Mouse (Mus musculus): Measurements from ENCODE around the gene Trpm3. TPM values are rescaled to one million over a fixed set of nuclear protein-coding genes. Genes with fewer than 3 reads are reported as not detected.

The Trpm3 gene
- polyA plus RNA-seq, 1 experiment from 2014 or later = 0.91 TPM

GRCm38 (mm10) chr19:22973727-22974126, 834.9 kb downstream of the Trpm3 start:
- no peak overlapping the region for H3K27ac ChIP-seq (ENCODE audit: low read length)
- 79% methylated on average over 5 of the region's 5 CpGs for WGBS
- H3K4me3 ChIP-seq (ENCODE audit: low read length) = no peak overlapping the region
- no peak overlapping the region for H3K4me2 ChIP-seq (ENCODE audit: low read depth, low read length)
- no peaks in the 10 kb centered on the region for H3K4me1 ChIP-seq (ENCODE audit: control insufficient read depth, insufficient read depth, low read length)
- no peak overlapping the region for H3K9ac ChIP-seq (ENCODE audit: low read length)
- H3K27me3 ChIP-seq (ENCODE audit: control insufficient read depth, insufficient read depth, low read length) = no peaks in the 10 kb centered on the region
- H3K36me3 ChIP-seq (ENCODE audit: control insufficient read depth, insufficient read depth) = no peaks in the 10 kb centered on the region
- no peaks in the 10 kb centered on the region for H3K9me3 ChIP-seq (replicated peaks; ENCODE audit: control insufficient read depth, low read length)
- ATAC-seq (replicated peaks; ENCODE audit: extremely low read depth, insufficient read depth, low FRiP score) = no peak

DNA sequence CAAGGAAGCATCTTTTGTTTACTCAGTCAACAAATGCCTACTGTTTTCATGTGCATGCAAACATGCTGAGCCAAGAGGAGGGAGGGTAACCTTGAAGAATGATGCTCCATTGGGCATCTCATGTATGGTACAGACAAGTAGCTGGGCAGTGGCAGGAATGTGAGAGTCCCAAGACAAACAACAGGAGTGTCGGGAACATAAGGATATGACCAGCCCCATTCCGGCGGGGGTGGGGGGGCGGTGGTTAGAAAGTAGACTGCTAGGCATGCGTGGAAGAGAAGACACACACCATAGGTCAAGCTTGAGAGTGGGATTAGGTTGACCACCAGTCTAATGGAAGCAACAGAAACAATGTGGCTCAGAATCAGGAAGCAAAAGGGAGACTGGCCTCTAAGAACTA, 837.0 kb downstream of the Trpm3 start:
- H3K9ac ChIP-seq (ENCODE audit: low read length) = no peak overlapping the region
- H3K27me3 ChIP-seq (ENCODE audit: control insufficient read depth, insufficient read depth, low read length) = no peaks in the 10 kb centered on the region
- no peak overlapping the region for H3K4me3 ChIP-seq (ENCODE audit: low read length)
- no peak overlapping the region for H3K27ac ChIP-seq (ENCODE audit: low read length)
- ATAC-seq (replicated peaks; ENCODE audit: extremely low read depth, insufficient read depth, low FRiP score) = no peak
- no peaks in the 10 kb centered on the region for H3K9me3 ChIP-seq (replicated peaks; ENCODE audit: control insufficient read depth, low read length)
- H3K36me3 ChIP-seq (ENCODE audit: control insufficient read depth, insufficient read depth) = no peaks in the 10 kb centered on the region
- H3K4me1 ChIP-seq (ENCODE audit: control insufficient read depth, insufficient read depth, low read length) = no peaks in the 10 kb centered on the region
- 86% methylated on average over 5 of the region's 5 CpGs for WGBS
- H3K4me2 ChIP-seq (ENCODE audit: low read depth, low read length) = no peak overlapping the region

DNA sequence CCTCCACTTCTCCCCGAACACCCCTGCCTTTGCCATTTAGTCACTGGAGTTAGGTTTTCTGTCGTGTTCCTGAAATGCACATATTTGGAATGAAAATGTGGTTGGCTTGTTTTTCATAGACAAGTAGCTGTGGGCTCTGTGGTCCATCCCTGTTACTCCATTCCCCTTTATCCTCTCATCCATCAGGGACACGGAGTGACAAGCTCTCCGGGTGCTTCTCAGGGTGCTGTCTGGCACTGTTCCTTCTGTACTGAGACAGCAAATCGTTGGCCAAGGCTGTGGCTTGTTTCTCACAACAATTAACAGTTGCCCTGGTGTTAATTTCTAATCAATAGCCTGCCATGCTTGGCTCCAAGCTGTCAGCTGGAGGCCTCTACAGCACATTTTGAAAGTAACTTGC, 838.7 kb downstream of the Trpm3 start:
- Histone ChIP-seq H3K4me1 (ENCODE audit: control insufficient read depth, insufficient read depth, low read length) (no peaks in the 10 kb centered on the region), H3K9ac (ENCODE audit: low read length) (no peak overlapping the region), H3K27ac (ENCODE audit: low read length) (no peak overlapping the region), H3K36me3 (ENCODE audit: control insufficient read depth, insufficient read depth) (no peaks in the 10 kb centered on the region), H3K9me3 (replicated peaks; ENCODE audit: control insufficient read depth, low read length) (no peaks in the 10 kb centered on the region), H3K4me3 (ENCODE audit: low read length) (no peak overlapping the region), H3K4me2 (ENCODE audit: low read depth, low read length) (no peak overlapping the region), H3K27me3 (ENCODE audit: control insufficient read depth, insufficient read depth, low read length) (no peaks in the 10 kb centered on the region)
- 48% methylated on average over 5 of the region's 5 CpGs for WGBS
- ATAC-seq (replicated peaks; ENCODE audit: extremely low read depth, insufficient read depth, low FRiP score) = no peak

DNA sequence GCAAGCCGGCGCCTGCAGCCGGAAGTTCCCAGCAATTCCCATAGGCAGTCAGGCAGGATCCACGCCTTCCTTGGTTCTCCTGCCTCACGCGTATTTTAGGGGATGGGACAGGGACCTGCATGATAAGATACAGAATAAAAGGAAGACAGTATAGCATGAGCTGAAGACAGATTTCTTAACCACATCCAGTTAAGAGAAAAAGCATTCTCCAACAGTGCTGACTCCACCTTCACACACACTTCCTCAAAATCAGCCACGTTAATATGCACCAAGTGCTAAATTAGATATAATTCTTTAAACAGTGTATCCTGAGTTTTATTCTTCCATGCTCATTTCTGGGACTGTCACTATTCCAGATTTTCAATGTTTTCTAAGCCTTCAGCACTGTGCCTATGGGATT, 839.9 kb downstream of the Trpm3 start:
- no peaks in the 10 kb centered on the region for H3K27me3 ChIP-seq (ENCODE audit: control insufficient read depth, insufficient read depth, low read length)
- H3K4me2 ChIP-seq (ENCODE audit: low read depth, low read length) = no peak overlapping the region
- H3K4me3 ChIP-seq (ENCODE audit: low read length) = no peak overlapping the region
- H3K9me3 ChIP-seq (replicated peaks; ENCODE audit: control insufficient read depth, low read length) = no peaks in the 10 kb centered on the region
- H3K36me3 ChIP-seq (ENCODE audit: control insufficient read depth, insufficient read depth) = no peaks in the 10 kb centered on the region
- H3K9ac ChIP-seq (ENCODE audit: low read length) = no peak overlapping the region
- ATAC-seq (replicated peaks; ENCODE audit: extremely low read depth, insufficient read depth, low FRiP score) = no peak
- no peak overlapping the region for H3K27ac ChIP-seq (ENCODE audit: low read length)
- 86% methylated on average over 7 of the region's 7 CpGs for WGBS
- H3K4me1 ChIP-seq (ENCODE audit: control insufficient read depth, insufficient read depth, low read length) = no peaks in the 10 kb centered on the region

GRCm38 (mm10) chr19:22979191-22979590, 840.3 kb downstream of the Trpm3 start:
- 60% methylated on average over 1 of the region's 1 CpGs for WGBS

GRCm38 (mm10) chr19:22987914-22988313, 849.1 kb downstream of the Trpm3 start:
- no peak overlapping the region for H3K27ac ChIP-seq (ENCODE audit: low read length)
- H3K9ac ChIP-seq (ENCODE audit: low read length) = no peak overlapping the region
- no peaks in the 10 kb centered on the region for H3K36me3 ChIP-seq (ENCODE audit: control insufficient read depth, insufficient read depth)
- no peak overlapping the region for H3K4me2 ChIP-seq (ENCODE audit: low read depth, low read length)
- no peak overlapping the region for H3K4me3 ChIP-seq (ENCODE audit: low read length)
- WGBS = 89% methylated on average over 12 of the region's 12 CpGs
- no peaks in the 10 kb centered on the region for H3K9me3 ChIP-seq (replicated peaks; ENCODE audit: control insufficient read depth, low read length)
- no peaks in the 10 kb centered on the region for H3K27me3 ChIP-seq (ENCODE audit: control insufficient read depth, insufficient read depth, low read length)
- ATAC-seq (replicated peaks; ENCODE audit: extremely low read depth, insufficient read depth, low FRiP score) = no peak
- H3K4me1 ChIP-seq (ENCODE audit: control insufficient read depth, insufficient read depth, low read length) = no peaks in the 10 kb centered on the region

More at GRCm38 (mm10) chr19:22979191-22979590, 840.3 kb downstream of the Trpm3 start:
- Histone ChIP-seq H3K27me3 (ENCODE audit: control insufficient read depth, insufficient read depth, low read length) (no peaks in the 10 kb centered on the region), H3K4me1 (ENCODE audit: control insufficient read depth, insufficient read depth, low read length) (no peaks in the 10 kb centered on the region), H3K27ac (ENCODE audit: low read length) (no peak overlapping the region), H3K9me3 (replicated peaks; ENCODE audit: control insufficient read depth, low read length) (no peaks in the 10 kb centered on the region), H3K36me3 (ENCODE audit: control insufficient read depth, insufficient read depth) (no peaks in the 10 kb centered on the region), H3K4me3 (ENCODE audit: low read length) (no peak overlapping the region), H3K4me2 (ENCODE audit: low read depth, low read length) (no peak overlapping the region), H3K9ac (ENCODE audit: low read length) (no peak overlapping the region)
- ATAC-seq (replicated peaks; ENCODE audit: extremely low read depth, insufficient read depth, low FRiP score) = no peak

DNA sequence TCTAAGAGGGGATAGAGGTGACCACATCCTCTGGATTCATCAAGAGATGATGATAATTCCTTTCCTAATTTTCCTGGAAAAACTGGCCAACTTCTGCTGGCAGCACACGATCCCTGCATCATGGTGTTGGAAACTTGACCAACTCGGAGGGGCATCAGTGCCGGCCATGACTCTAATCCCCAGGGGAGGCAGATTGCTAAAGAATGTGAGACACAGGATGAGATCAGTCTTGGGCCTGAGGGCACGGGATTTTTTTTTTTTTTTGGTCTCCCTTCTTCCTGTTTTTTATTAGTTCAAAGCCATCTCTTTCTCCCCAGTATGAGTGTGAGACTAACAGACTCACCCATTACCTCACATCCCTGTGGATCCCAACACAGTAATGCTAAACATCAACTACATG, 855.1 kb downstream of the Trpm3 start:
- no peak overlapping the region for H3K4me2 ChIP-seq (ENCODE audit: low read depth, low read length)
- ATAC-seq (replicated peaks; ENCODE audit: extremely low read depth, insufficient read depth, low FRiP score) = no peak
- no peak overlapping the region for H3K27ac ChIP-seq (ENCODE audit: low read length)
- H3K9ac ChIP-seq (ENCODE audit: low read length) = no peak overlapping the region
- H3K4me3 ChIP-seq (ENCODE audit: low read length) = no peak overlapping the region
- no peaks in the 10 kb centered on the region for H3K4me1 ChIP-seq (ENCODE audit: control insufficient read depth, insufficient read depth, low read length)
- H3K9me3 ChIP-seq (replicated peaks; ENCODE audit: control insufficient read depth, low read length) = no peaks in the 10 kb centered on the region
- 56% methylated on average over 4 of the region's 4 CpGs for WGBS
- no peaks in the 10 kb centered on the region for H3K36me3 ChIP-seq (ENCODE audit: control insufficient read depth, insufficient read depth)
- no peaks in the 10 kb centered on the region for H3K27me3 ChIP-seq (ENCODE audit: control insufficient read depth, insufficient read depth, low read length)

- Histone ChIP-seq H3K4me1 (ENCODE audit: control insufficient read depth, insufficient read depth, low read length) (no peaks in the 10 kb centered on the region), H3K9me3 (replicated peaks; ENCODE audit: control insufficient read depth, low read length) (no peaks in the 10 kb centered on the region), H3K4me3 (ENCODE audit: low read length) (no peak overlapping the region), H3K9ac (ENCODE audit: low read length) (no peak overlapping the region), H3K36me3 (ENCODE audit: control insufficient read depth, insufficient read depth) (no peaks in the 10 kb centered on the region), H3K4me2 (ENCODE audit: low read depth, low read length) (no peak overlapping the region), H3K27ac (ENCODE audit: low read length) (no peak overlapping the region), H3K27me3 (ENCODE audit: control insufficient read depth, insufficient read depth, low read length) (no peaks in the 10 kb centered on the region)
- no peak for ATAC-seq (replicated peaks; ENCODE audit: extremely low read depth, insufficient read depth, low FRiP score)
- WGBS = 87% methylated on average over 5 of the region's 5 CpGs
These were observed 855.7 kb downstream of the Trpm3 start for GRCm38 (mm10) chr19:22994531-22994930.

- Histone ChIP-seq H3K9me3 (replicated peaks; ENCODE audit: control insufficient read depth, low read length) (no peaks in the 10 kb centered on the region), H3K27me3 (ENCODE audit: control insufficient read depth, insufficient read depth, low read length) (no peaks in the 10 kb centered on the region), H3K27ac (ENCODE audit: low read length) (no peak overlapping the region), H3K36me3 (ENCODE audit: control insufficient read depth, insufficient read depth) (no peaks in the 10 kb centered on the region), H3K4me2 (ENCODE audit: low read depth, low read length) (no peak overlapping the region), H3K9ac (ENCODE audit: low read length) (no peak overlapping the region), H3K4me3 (ENCODE audit: low read length) (no peak overlapping the region), H3K4me1 (ENCODE audit: control insufficient read depth, insufficient read depth, low read length) (no peaks in the 10 kb centered on the region)
- WGBS = 90% methylated on average over 1 of the region's 1 CpGs
- ATAC-seq (replicated peaks; ENCODE audit: extremely low read depth, insufficient read depth, low FRiP score) = no peak
These were observed 861.4 kb downstream of the Trpm3 start for GRCm38 (mm10) chr19:23000293-23000692.

- WGBS = 24% methylated on average over 8 of the region's 8 CpGs
- no peaks in the 10 kb centered on the region for H3K27me3 ChIP-seq (ENCODE audit: control insufficient read depth, insufficient read depth, low read length)
- H3K4me3 ChIP-seq (ENCODE audit: low read length) = no peak overlapping the region
These were observed 865.0 kb downstream of the Trpm3 start for GRCm38 (mm10) chr19:23003861-23004260.

More at GRCm38 (mm10) chr19:23003861-23004260, 865.0 kb downstream of the Trpm3 start:
- no peak for ATAC-seq (replicated peaks; ENCODE audit: extremely low read depth, insufficient read depth, low FRiP score)
- Histone ChIP-seq H3K4me2 (ENCODE audit: low read depth, low read length) (no peak overlapping the region), H3K9ac (ENCODE audit: low read length) (no peak overlapping the region), H3K9me3 (replicated peaks; ENCODE audit: control insufficient read depth, low read length) (no peaks in the 10 kb centered on the region), H3K36me3 (ENCODE audit: control insufficient read depth, insufficient read depth) (no peaks in the 10 kb centered on the region), H3K4me1 (ENCODE audit: control insufficient read depth, insufficient read depth, low read length) (0 out of 2 replicates have a peak, but pooled peaks cover 3% of the 10 kb centered on the region), H3K27ac (ENCODE audit: low read length) (no peak overlapping the region)
